Mouse (Mus musculus): ENCODE data around the gene Foxp1. TPM values are rescaled to one million over a fixed set of nuclear protein-coding genes. Genes with fewer than 3 reads are reported as not detected.

Gene Foxp1
- polyA plus RNA-seq, 1 experiment from 2014 or later: 110 TPM

- Histone ChIP-seq H3K4me1 (ENCODE audit: control insufficient read depth, insufficient read depth, low read length) (peaks cover 44% of the 10 kb centered on the region), H3K9me3 (replicated peaks; ENCODE audit: control insufficient read depth, low read length) (no peaks in the 10 kb centered on the region), H3K27ac (ENCODE audit: low read depth, low read length) (no peak overlapping the region), H3K36me3 (ENCODE audit: control insufficient read depth, insufficient read depth, low read length) (no peaks in the 10 kb centered on the region), H3K4me3 (ENCODE audit: low read depth, low read length) (no peak overlapping the region), H3K27me3 (ENCODE audit: control insufficient read depth, insufficient read depth, low read length) (no peaks in the 10 kb centered on the region), H3K4me2 (no peak overlapping the region), H3K9ac (ENCODE audit: low read depth, low read length) (no peak overlapping the region)
- no peak for ATAC-seq (replicated peaks; ENCODE audit: insufficient number of reproducible peaks, low FRiP score, low TSS enrichment)
- 73% methylated on average over 4 of the region's 4 CpGs for WGBS (ENCODE audit: insufficient replicate concordance)
Measured at GRCm38 (mm10) chr6:98995681-98996080, 526.8 kb downstream of the Foxp1 start.

- no peak overlapping the region for H3K9ac ChIP-seq (ENCODE audit: low read depth, low read length)
- no peak for ATAC-seq (replicated peaks; ENCODE audit: insufficient number of reproducible peaks, low FRiP score, low TSS enrichment)
- no peaks in the 10 kb centered on the region for H3K36me3 ChIP-seq (ENCODE audit: control insufficient read depth, insufficient read depth, low read length)
- H3K4me1 ChIP-seq (ENCODE audit: control insufficient read depth, insufficient read depth, low read length): peaks cover 44% of the 10 kb centered on the region
- H3K27me3 ChIP-seq (ENCODE audit: control insufficient read depth, insufficient read depth, low read length): no peaks in the 10 kb centered on the region
- 77% methylated on average over 4 of the region's 4 CpGs for WGBS (ENCODE audit: insufficient replicate concordance)
- H3K27ac ChIP-seq (ENCODE audit: low read depth, low read length): no peak overlapping the region
- H3K9me3 ChIP-seq (replicated peaks; ENCODE audit: control insufficient read depth, low read length): no peaks in the 10 kb centered on the region
- no peak overlapping the region for H3K4me3 ChIP-seq (ENCODE audit: low read depth, low read length)
- no peak overlapping the region for H3K4me2 ChIP-seq
Measured at GRCm38 (mm10) chr6:98994902-98995301, 527.6 kb downstream of the Foxp1 start.

GRCm38 (mm10) chr6:98994104-98994787 lies 528.3 kb downstream of the Foxp1 start:
- H3K4me2 ChIP-seq: no peak overlapping the region

GRCm38 (mm10) chr6:98993231-98993630 lies 529.3 kb downstream of the Foxp1 start:
- Histone ChIP-seq H3K9ac (ENCODE audit: low read depth, low read length) (no peak overlapping the region), H3K27ac (ENCODE audit: low read depth, low read length) (peak overlapping the region; percentile 64), H3K4me1 (ENCODE audit: control insufficient read depth, insufficient read depth, low read length) (peaks cover 50% of the 10 kb centered on the region), H3K9me3 (replicated peaks; ENCODE audit: control insufficient read depth, low read length) (no peaks in the 10 kb centered on the region), H3K4me2 (no peak overlapping the region), H3K36me3 (ENCODE audit: control insufficient read depth, insufficient read depth, low read length) (no peaks in the 10 kb centered on the region), H3K27me3 (ENCODE audit: control insufficient read depth, insufficient read depth, low read length) (no peaks in the 10 kb centered on the region), H3K4me3 (ENCODE audit: low read depth, low read length) (no peak overlapping the region)
- 55% methylated on average over 3 of the region's 3 CpGs for WGBS (ENCODE audit: insufficient replicate concordance)
- ATAC-seq (replicated peaks; ENCODE audit: insufficient number of reproducible peaks, low FRiP score, low TSS enrichment): no peak

More at GRCm38 (mm10) chr6:98994104-98994787, 528.3 kb downstream of the Foxp1 start:
- WGBS (ENCODE audit: insufficient replicate concordance): 82% methylated on average over 21 of the region's 21 CpGs
- H3K27me3 ChIP-seq (ENCODE audit: control insufficient read depth, insufficient read depth, low read length): no peaks in the 10 kb centered on the region
- H3K4me1 ChIP-seq (ENCODE audit: control insufficient read depth, insufficient read depth, low read length): peaks cover 44% of the 10 kb centered on the region
- H3K36me3 ChIP-seq (ENCODE audit: control insufficient read depth, insufficient read depth, low read length): no peaks in the 10 kb centered on the region
- no peaks in the 10 kb centered on the region for H3K9me3 ChIP-seq (replicated peaks; ENCODE audit: control insufficient read depth, low read length)
- H3K9ac ChIP-seq (ENCODE audit: low read depth, low read length): no peak overlapping the region
- ATAC-seq (replicated peaks; ENCODE audit: insufficient number of reproducible peaks, low FRiP score, low TSS enrichment): no peak
- no peak overlapping the region for H3K4me3 ChIP-seq (ENCODE audit: low read depth, low read length)
- no peak overlapping the region for H3K27ac ChIP-seq (ENCODE audit: low read depth, low read length)

- H3K4me3 ChIP-seq (ENCODE audit: low read depth, low read length): no peak overlapping the region
- no peaks in the 10 kb centered on the region for H3K9me3 ChIP-seq (replicated peaks; ENCODE audit: control insufficient read depth, low read length)
- H3K4me1 ChIP-seq (ENCODE audit: control insufficient read depth, insufficient read depth, low read length): peaks cover 50% of the 10 kb centered on the region
- H3K9ac ChIP-seq (ENCODE audit: low read depth, low read length): no peak overlapping the region
- H3K27me3 ChIP-seq (ENCODE audit: control insufficient read depth, insufficient read depth, low read length): no peaks in the 10 kb centered on the region
- peak overlapping the region; percentile 64 for H3K27ac ChIP-seq (ENCODE audit: low read depth, low read length)
- WGBS (ENCODE audit: insufficient replicate concordance): 48% methylated on average over 7 of the region's 7 CpGs
- no peaks in the 10 kb centered on the region for H3K36me3 ChIP-seq (ENCODE audit: control insufficient read depth, insufficient read depth, low read length)
- no peak overlapping the region for H3K4me2 ChIP-seq
- ATAC-seq (replicated peaks; ENCODE audit: insufficient number of reproducible peaks, low FRiP score, low TSS enrichment): no peak
Measured at GRCm38 (mm10) chr6:98992772-98993147, 529.8 kb downstream of the Foxp1 start.

GRCm38 (mm10) chr6:98991900-98992771 lies 530.4 kb downstream of the Foxp1 start:
- ATAC-seq (replicated peaks; ENCODE audit: insufficient number of reproducible peaks, low FRiP score, low TSS enrichment): no peak
- Histone ChIP-seq H3K36me3 (ENCODE audit: control insufficient read depth, insufficient read depth, low read length) (no peaks in the 10 kb centered on the region), H3K4me2 (no peak overlapping the region), H3K9me3 (replicated peaks; ENCODE audit: control insufficient read depth, low read length) (no peaks in the 10 kb centered on the region), H3K9ac (ENCODE audit: low read depth, low read length) (no peak overlapping the region), H3K4me3 (ENCODE audit: low read depth, low read length) (no peak overlapping the region), H3K27ac (ENCODE audit: low read depth, low read length) (no peak overlapping the region), H3K27me3 (ENCODE audit: control insufficient read depth, insufficient read depth, low read length) (no peaks in the 10 kb centered on the region), H3K4me1 (ENCODE audit: control insufficient read depth, insufficient read depth, low read length) (peaks cover 50% of the 10 kb centered on the region)
- WGBS (ENCODE audit: insufficient replicate concordance): 64% methylated on average over 5 of the region's 5 CpGs

GRCm38 (mm10) chr6:98987533-98988169 lies 534.9 kb downstream of the Foxp1 start:
- H3K4me3 ChIP-seq (ENCODE audit: low read depth, low read length): no peak overlapping the region
- H3K27ac ChIP-seq (ENCODE audit: low read depth, low read length): no peak overlapping the region
- no peaks in the 10 kb centered on the region for H3K36me3 ChIP-seq (ENCODE audit: control insufficient read depth, insufficient read depth, low read length)
- no peak for ATAC-seq (replicated peaks; ENCODE audit: insufficient number of reproducible peaks, low FRiP score, low TSS enrichment)
- 77% methylated on average over 6 of the region's 6 CpGs for whole genome bisulfite sequencing (ENCODE audit: insufficient replicate concordance)
- H3K9me3 ChIP-seq (replicated peaks; ENCODE audit: control insufficient read depth, low read length): no peaks in the 10 kb centered on the region
- no peaks in the 10 kb centered on the region for H3K27me3 ChIP-seq (ENCODE audit: control insufficient read depth, insufficient read depth, low read length)
- no peak overlapping the region for H3K9ac ChIP-seq (ENCODE audit: low read depth, low read length)
- H3K4me1 ChIP-seq (ENCODE audit: control insufficient read depth, insufficient read depth, low read length): peaks cover 30% of the 10 kb centered on the region
- no peak overlapping the region for H3K4me2 ChIP-seq

GRCm38 (mm10) chr6:98985452-98985851 lies 537.1 kb downstream of the Foxp1 start:
- H3K9ac ChIP-seq (ENCODE audit: low read depth, low read length): no peak overlapping the region
- 86% methylated on average over 2 of the region's 2 CpGs for WGBS (ENCODE audit: insufficient replicate concordance)
- H3K27me3 ChIP-seq (ENCODE audit: control insufficient read depth, insufficient read depth, low read length): no peaks in the 10 kb centered on the region
- peaks cover 20% of the 10 kb centered on the region for H3K4me1 ChIP-seq (ENCODE audit: control insufficient read depth, insufficient read depth, low read length)
- H3K36me3 ChIP-seq (ENCODE audit: control insufficient read depth, insufficient read depth, low read length): no peaks in the 10 kb centered on the region
- no peak overlapping the region for H3K4me2 ChIP-seq
- no peak for ATAC-seq (replicated peaks; ENCODE audit: insufficient number of reproducible peaks, low FRiP score, low TSS enrichment)
- H3K4me3 ChIP-seq (ENCODE audit: low read depth, low read length): no peak overlapping the region
- H3K27ac ChIP-seq (ENCODE audit: low read depth, low read length): no peak overlapping the region
- no peaks in the 10 kb centered on the region for H3K9me3 ChIP-seq (replicated peaks; ENCODE audit: control insufficient read depth, low read length)
